Mouse (Mus musculus) limb, embryonic 10.5 days (tissue): ENCODE results near the gene Coro6. TPM values are rescaled to one million over a fixed set of nuclear protein-coding genes. Genes with fewer than 3 reads are reported as not detected.
A peak's percentile ranks its signal among the peaks of the same experiment; 100 is the strongest.

ENCODE experiments used
- DNase-seq: peaks from one replicate; pipeline ENCODE4 v3.0.0-alpha.2; 2017; ENCODE audit warnings: low spot score
- H3K27ac ChIP-seq: fragments of 300-500 bp; sonication (generic); 2 replicates; pipeline ENCODE4 v1.5.1; 2016; ENCODE audit warnings: mild to moderate bottlenecking
- H3K27me3 ChIP-seq: fragments of 300-500 bp; sonication (generic); 2 replicates; pipeline ENCODE4 v1.6.1; 2016; ENCODE audit warnings: low read depth, mild to moderate bottlenecking; ENCODE audit not compliant: poor library complexity, severe bottlenecking
- H3K36me3 ChIP-seq: fragments of 300-500 bp; sonication (generic); 2 replicates; pipeline ENCODE4 v1.6.1; 2016; ENCODE audit warnings: mild to moderate bottlenecking, moderate library complexity
- H3K4me1 ChIP-seq: fragments of 300-500 bp; sonication (generic); 2 replicates; pipeline ENCODE4 v1.6.1; 2016
- H3K4me3 ChIP-seq: fragments of 300-500 bp; sonication (generic); 2 replicates; pipeline ENCODE4 v1.5.1; 2016; ENCODE audit warnings: mild to moderate bottlenecking, moderate library complexity
- H3K9me3 ChIP-seq: fragments of 300-500 bp; sonication (generic); replicated peaks from 2 replicates; pipeline ENCODE4 v1.6.1; 2016; ENCODE audit warnings: mild to moderate bottlenecking
- WGBS: fragments of 180-500 bp; shearing (Covaris S2); methylation state at CpG from one replicate; pipeline ENCODE4 v1.1.7; 2016; 5-methylcytosine and 5-hydroxymethylcytosine counted together
- polyA plus RNA-seq: library from polyadenylated mRNA; unstranded; fragments of >200 nt; fragmentation: Nextera tagmentation; extraction: Ambion mirVana; gene quantifications from 2 replicates; pipeline ENCODE4 v1.2.1, GENCODE M21; 2016

The Coro6 gene
- polyA plus RNA-seq, 1 experiment from 2014 or later = 0.15 TPM

DNA sequence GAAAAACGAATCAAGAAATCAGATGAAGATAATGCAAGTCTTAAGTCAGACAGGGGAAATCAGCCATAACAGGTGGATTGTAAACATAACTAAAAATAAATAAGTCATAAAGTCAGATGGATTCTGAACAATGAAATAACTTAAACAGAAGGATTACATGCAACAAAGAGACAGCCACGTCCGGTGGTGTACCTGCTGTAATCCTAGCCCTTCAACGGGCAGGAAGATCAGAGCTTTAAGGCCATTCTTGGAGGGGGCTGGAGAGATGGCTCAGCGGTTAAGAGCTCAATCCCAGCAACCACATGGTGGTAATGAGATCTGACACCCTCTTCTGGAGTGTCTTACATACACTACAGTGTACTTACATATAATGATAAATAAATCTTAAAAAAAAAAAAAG lies 49.1 kb downstream of the Coro6 start:
- peaks cover 54% of the 10 kb centered on the region for H3K4me1 ChIP-seq
- H3K36me3 ChIP-seq = peaks cover 39% of the 10 kb centered on the region
- WGBS = 85% methylated on average over 5 of the region's 5 CpGs
- H3K27ac ChIP-seq = no peak overlapping the region
- peaks cover 26% of the 10 kb centered on the region for H3K27me3 ChIP-seq
- no peak overlapping the region for H3K4me3 ChIP-seq
- no peaks in the 10 kb centered on the region for H3K9me3 ChIP-seq
- no peak for DNase-seq

GRCm38 (mm10) chr11:77512891-77513810 lies 50.9 kb downstream of the Coro6 start:
- peak; percentile 96 for DNase-seq
- peaks cover 45% of the 10 kb centered on the region for H3K4me1 ChIP-seq
- H3K27ac ChIP-seq = peak overlapping the region; percentile 87
- under 1% methylated on average over 76 of the region's 84 CpGs for WGBS
- peaks cover 25% of the 10 kb centered on the region for H3K36me3 ChIP-seq
- peak overlapping the region; percentile 77 for H3K4me3 ChIP-seq
- H3K27me3 ChIP-seq = peaks cover 44% of the 10 kb centered on the region
- H3K9me3 ChIP-seq = no peaks in the 10 kb centered on the region

DNA sequence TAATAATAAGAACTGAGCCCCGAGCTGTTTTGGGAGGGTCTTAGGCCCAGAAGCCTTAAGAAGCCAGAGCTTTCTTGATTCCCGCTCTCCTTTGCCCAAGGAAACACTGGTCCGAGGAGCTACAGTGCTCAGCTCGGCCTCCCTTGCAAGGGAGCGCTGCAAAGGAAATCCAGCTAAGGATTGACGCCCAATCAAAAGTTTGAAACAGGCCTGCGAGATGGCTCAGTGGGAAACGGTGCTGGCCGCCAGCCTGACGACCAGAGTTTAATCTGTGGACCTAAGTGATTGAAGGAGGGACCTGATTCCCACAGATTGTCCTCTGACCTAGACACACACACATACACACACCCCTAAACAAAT lies 51.6 kb downstream of the Coro6 start:
- peak overlapping the region; percentile 87 for H3K27ac ChIP-seq
- WGBS = 3% methylated on average over 10 of the region's 10 CpGs
- peak overlapping the region; percentile 77 for H3K4me3 ChIP-seq
- no peak for DNase-seq
- H3K9me3 ChIP-seq = no peaks in the 10 kb centered on the region
- H3K4me1 ChIP-seq = peaks cover 39% of the 10 kb centered on the region
- H3K36me3 ChIP-seq = peaks cover 20% of the 10 kb centered on the region
- peaks cover 50% of the 10 kb centered on the region for H3K27me3 ChIP-seq

GRCm38 (mm10) chr11:77514281-77514831 lies 52.1 kb downstream of the Coro6 start:
- H3K4me3 ChIP-seq = peak overlapping the region; percentile 77
- peaks cover 14% of the 10 kb centered on the region for H3K36me3 ChIP-seq
- H3K9me3 ChIP-seq = no peaks in the 10 kb centered on the region
- H3K27ac ChIP-seq = peak overlapping the region; percentile 56
- 4% methylated on average over 19 of the region's 19 CpGs for WGBS
- DNase-seq = peak; percentile 61
- H3K27me3 ChIP-seq = peaks cover 52% of the 10 kb centered on the region
- H3K4me1 ChIP-seq = peaks cover 37% of the 10 kb centered on the region

GRCm38 (mm10) chr11:77514832-77515636 lies 52.8 kb downstream of the Coro6 start, which contains the start of gene Abhd15:
TSS of gene Abhd15 (plus strand) at chr11:77515121.
- peak within 1 kb of the TSS; percentile 56 for H3K27ac ChIP-seq
- DNase-seq = peak; percentile 86
- H3K4me1 ChIP-seq = peaks cover 37% of the 10 kb centered on the region
- H3K9me3 ChIP-seq = no peaks in the 10 kb centered on the region
- under 1% methylated on average over 66 of the region's 72 CpGs for WGBS
- H3K36me3 ChIP-seq = peaks cover 7% of the 10 kb centered on the region
- peaks cover 52% of the 10 kb centered on the region for H3K27me3 ChIP-seq
- peak within 1 kb of the TSS; percentile 77 for H3K4me3 ChIP-seq

GRCm38 (mm10) chr11:77515637-77516552 lies 53.7 kb downstream of the Coro6 start, which contains the start of gene Trp53i13:
TSS of gene Trp53i13 (minus strand) at chr11:77515980.
- Histone ChIP-seq H3K27ac (peak within 1 kb of the TSS; percentile 56), H3K36me3 (no peaks in the 10 kb centered on the region), H3K27me3 (peaks cover 52% of the 10 kb centered on the region), H3K4me1 (peaks cover 40% of the 10 kb centered on the region), H3K9me3 (no peaks in the 10 kb centered on the region), H3K4me3 (peak within 1 kb of the TSS; percentile 77)
- WGBS = 6% methylated on average over 39 of the region's 39 CpGs
- no peak for DNase-seq

DNA sequence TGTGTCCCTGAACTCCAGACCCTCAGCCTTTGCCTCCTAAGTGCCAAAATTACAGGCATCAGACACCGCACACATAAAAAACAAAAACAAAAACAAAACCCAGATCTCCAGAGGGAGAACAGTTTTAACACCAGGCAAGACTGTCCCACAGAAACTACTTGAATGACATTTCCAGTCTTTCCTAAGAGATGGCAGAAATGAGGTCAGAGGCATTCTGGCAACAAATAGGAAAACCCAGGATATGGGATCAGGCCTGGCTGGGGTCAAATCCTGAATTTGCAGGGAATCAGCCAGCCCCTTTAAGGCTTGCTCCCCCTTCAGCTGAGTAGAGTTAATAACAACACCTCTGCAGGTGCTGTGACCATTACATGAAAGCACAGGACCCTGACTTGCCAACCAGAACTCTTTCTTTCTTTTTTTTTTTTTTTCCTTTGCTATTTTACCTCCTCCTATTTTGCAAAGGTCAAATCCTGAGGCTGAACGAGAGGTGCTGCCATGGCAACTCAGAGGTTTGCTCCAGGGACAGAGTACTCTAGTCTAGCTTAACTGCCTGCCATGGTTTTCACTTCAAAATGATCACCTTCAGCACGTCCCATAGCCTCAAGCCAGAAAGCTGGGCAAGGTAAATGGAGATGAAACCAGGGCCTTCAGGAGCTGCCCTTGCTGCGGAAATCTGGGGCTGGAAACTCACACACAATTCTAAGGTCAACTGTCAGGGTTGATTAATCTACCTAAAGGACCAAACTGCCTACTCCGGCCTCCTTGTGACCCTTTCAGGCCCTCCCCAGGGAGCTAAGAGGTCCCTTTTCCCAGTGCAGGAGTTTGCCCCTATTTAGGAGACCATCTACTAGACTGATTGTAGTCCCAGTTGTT lies 54.6 kb downstream of the Coro6 start:
- H3K4me3 ChIP-seq = no peak overlapping the region; the same call in 1 of the 2 replicates
- no peaks in the 10 kb centered on the region for H3K36me3 ChIP-seq
- peaks cover 40% of the 10 kb centered on the region for H3K4me1 ChIP-seq
- DNase-seq = no peak
- no peaks in the 10 kb centered on the region for H3K9me3 ChIP-seq
- WGBS = 42% methylated on average over 5 of the region's 5 CpGs
- no peak overlapping the region for H3K27ac ChIP-seq
- H3K27me3 ChIP-seq = peaks cover 52% of the 10 kb centered on the region

DNA sequence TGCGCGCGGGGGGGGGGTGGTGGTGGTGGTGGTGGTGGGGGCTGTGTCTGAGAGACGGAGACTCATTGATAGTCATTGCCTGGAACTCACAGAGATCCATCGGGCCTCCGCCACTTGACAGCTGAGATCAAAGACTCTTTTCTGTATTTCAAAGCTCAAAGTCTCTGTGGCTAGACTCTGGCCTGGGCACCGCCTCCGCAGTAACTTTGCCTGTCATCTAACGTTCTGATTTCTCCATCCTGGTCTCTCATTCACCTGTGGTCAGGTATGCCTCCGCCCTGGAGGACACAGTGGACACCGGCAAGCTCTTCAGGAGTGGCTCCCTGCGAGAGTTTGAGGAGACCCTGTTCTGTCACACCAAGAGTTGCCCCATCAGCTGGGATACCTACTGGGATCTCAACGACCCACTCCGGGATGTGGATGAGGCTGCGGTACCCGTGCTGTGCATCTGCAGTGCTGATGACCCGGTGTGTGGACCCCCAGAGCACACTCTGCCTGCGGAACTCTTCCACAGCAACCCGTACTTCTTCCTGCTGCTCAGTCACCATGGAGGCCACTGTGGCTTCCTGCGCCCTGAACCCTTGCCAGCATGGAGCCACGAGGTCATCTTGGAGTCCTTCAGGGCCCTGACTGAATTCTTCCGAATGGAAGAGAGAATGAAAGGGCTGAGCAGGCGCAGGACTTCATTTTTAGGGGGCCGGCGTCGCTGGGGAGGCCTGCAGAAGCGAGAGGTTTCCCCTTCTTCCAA lies 56.0 kb downstream of the Coro6 start:
- H3K36me3 ChIP-seq = no peaks in the 10 kb centered on the region
- peaks cover 31% of the 10 kb centered on the region for H3K4me1 ChIP-seq
- H3K27ac ChIP-seq = no peak overlapping the region
- no peaks in the 10 kb centered on the region for H3K9me3 ChIP-seq
- H3K4me3 ChIP-seq = no peak overlapping the region
- DNase-seq = no peak
- peaks cover 52% of the 10 kb centered on the region for H3K27me3 ChIP-seq
- WGBS = 81% methylated on average over 27 of the region's 27 CpGs

- peaks cover 26% of the 10 kb centered on the region for H3K4me1 ChIP-seq
- no peaks in the 10 kb centered on the region for H3K9me3 ChIP-seq
- DNase-seq = no peak
- no peaks in the 10 kb centered on the region for H3K36me3 ChIP-seq
- H3K4me3 ChIP-seq = no peak within 1 kb of the TSS
- peaks cover 49% of the 10 kb centered on the region for H3K27me3 ChIP-seq
- WGBS = 70% methylated on average over 5 of the region's 5 CpGs
- H3K27ac ChIP-seq = no peak within 1 kb of the TSS
Observed at GRCm38 (mm10) chr11:77519043-77519442, 56.8 kb downstream of the Coro6 start, which contains the start of gene Gm10392. TSS of gene Gm10392 (minus strand) at chr11:77519198.
